Mouse (Mus musculus): ENCODE results near the gene Dact3. TPM values are rescaled to one million over a fixed set of nuclear protein-coding genes. Genes with fewer than 3 reads are reported as not detected.

Dact3 gene
- polyA plus RNA-seq (2014; fragmentation: Nextera tagmentation; extraction: Ambion mirVana), result 9.5 and 10.6 TPM in 2 replicates

- H3K4me1 ChIP-seq (ENCODE audit: control insufficient read depth, insufficient read depth, low read length), result peaks cover 14% of the 10 kb centered on the region
- ATAC-seq (replicated peaks; ENCODE audit: insufficient number of reproducible peaks, low FRiP score, low TSS enrichment), result no peak
Observed at GRCm38 (mm10) chr7:16875310-16875325, at the start of gene Dact3. Dact3 (plus strand) TSS chr7:16875317.

GRCm38 (mm10) chr7:16825785-16826184, 49.3 kb upstream of the Dact3 start:
- no peak for ATAC-seq (replicated peaks; ENCODE audit: insufficient number of reproducible peaks, low FRiP score, low TSS enrichment)
- Histone ChIP-seq H3K9ac (ENCODE audit: low read depth, low read length) (no peak overlapping the region), H3K36me3 (ENCODE audit: control insufficient read depth, insufficient read depth, low read length) (peaks cover 34% of the 10 kb centered on the region), H3K4me2 (no peak overlapping the region), H3K4me3 (ENCODE audit: low read depth, low read length) (no peak overlapping the region), H3K27me3 (ENCODE audit: control insufficient read depth, insufficient read depth, low read length) (no peaks in the 10 kb centered on the region), H3K4me1 (ENCODE audit: control insufficient read depth, insufficient read depth, low read length) (peaks cover 35% of the 10 kb centered on the region), H3K27ac (ENCODE audit: low read depth, low read length) (no peak overlapping the region), H3K9me3 (replicated peaks; ENCODE audit: control insufficient read depth, low read length) (no peaks in the 10 kb centered on the region)
- 83% methylated on average over 10 of the region's 10 CpGs for WGBS (ENCODE audit: insufficient replicate concordance)

More at GRCm38 (mm10) chr7:16875310-16875325, at the start of gene Dact3:
- peak within 1 kb of the TSS; percentile 90 for H3K9ac ChIP-seq (ENCODE audit: low read depth, low read length)
- H3K4me2 ChIP-seq, result peak within 1 kb of the TSS; percentile 66
- WGBS (ENCODE audit: insufficient replicate concordance), result 0% methylated on average over 1 of the region's 1 CpGs
- H3K36me3 ChIP-seq (ENCODE audit: control insufficient read depth, insufficient read depth, low read length), result peaks cover 2% of the 10 kb centered on the region; the same call in 1 of the 2 replicates
- H3K27me3 ChIP-seq (ENCODE audit: control insufficient read depth, insufficient read depth, low read length), result no peaks in the 10 kb centered on the region
- peak within 1 kb of the TSS; percentile 82 for H3K4me3 ChIP-seq (ENCODE audit: low read depth, low read length)
- no peaks in the 10 kb centered on the region for H3K9me3 ChIP-seq (replicated peaks; ENCODE audit: control insufficient read depth, low read length)
- peak within 1 kb of the TSS; percentile 89 for H3K27ac ChIP-seq (ENCODE audit: low read depth, low read length)

GRCm38 (mm10) chr7:16826571-16826970, 48.5 kb upstream of the Dact3 start:
- Histone ChIP-seq H3K4me1 (ENCODE audit: control insufficient read depth, insufficient read depth, low read length) (peaks cover 27% of the 10 kb centered on the region), H3K4me2 (no peak overlapping the region), H3K4me3 (ENCODE audit: low read depth, low read length) (no peak overlapping the region), H3K27me3 (ENCODE audit: control insufficient read depth, insufficient read depth, low read length) (no peaks in the 10 kb centered on the region), H3K36me3 (ENCODE audit: control insufficient read depth, insufficient read depth, low read length) (peaks cover 38% of the 10 kb centered on the region), H3K27ac (ENCODE audit: low read depth, low read length) (no peak overlapping the region), H3K9me3 (replicated peaks; ENCODE audit: control insufficient read depth, low read length) (no peaks in the 10 kb centered on the region), H3K9ac (ENCODE audit: low read depth, low read length) (no peak overlapping the region)
- WGBS (ENCODE audit: insufficient replicate concordance), result 66% methylated on average over 5 of the region's 5 CpGs
- ATAC-seq (replicated peaks; ENCODE audit: insufficient number of reproducible peaks, low FRiP score, low TSS enrichment), result no peak

- no peak for ATAC-seq (replicated peaks; ENCODE audit: insufficient number of reproducible peaks, low FRiP score, low TSS enrichment)
- peaks cover 22% of the 10 kb centered on the region for H3K4me1 ChIP-seq (ENCODE audit: control insufficient read depth, insufficient read depth, low read length)
- H3K4me2 ChIP-seq, result no peak overlapping the region
- WGBS (ENCODE audit: insufficient replicate concordance), result 74% methylated on average over 4 of the region's 4 CpGs
- no peak overlapping the region for H3K4me3 ChIP-seq (ENCODE audit: low read depth, low read length)
- no peaks in the 10 kb centered on the region for H3K9me3 ChIP-seq (replicated peaks; ENCODE audit: control insufficient read depth, low read length)
- 0 out of 2 replicates have a peak overlapping the region, but pooled peaks have one; percentile 22 for H3K9ac ChIP-seq (ENCODE audit: low read depth, low read length)
- H3K27me3 ChIP-seq (ENCODE audit: control insufficient read depth, insufficient read depth, low read length), result no peaks in the 10 kb centered on the region
- peaks cover 41% of the 10 kb centered on the region for H3K36me3 ChIP-seq (ENCODE audit: control insufficient read depth, insufficient read depth, low read length)
- H3K27ac ChIP-seq (ENCODE audit: low read depth, low read length), result no peak overlapping the region
Observed at GRCm38 (mm10) chr7:16827274-16827673, 47.8 kb upstream of the Dact3 start.

GRCm38 (mm10) chr7:16830449-16830848, 44.7 kb upstream of the Dact3 start:
- 83% methylated on average over 9 of the region's 9 CpGs for WGBS (ENCODE audit: insufficient replicate concordance)

GRCm38 (mm10) chr7:16837916-16838803, 37.0 kb upstream of the Dact3 start:
- no peak overlapping the region for H3K27ac ChIP-seq (ENCODE audit: low read depth, low read length)
- H3K4me3 ChIP-seq (ENCODE audit: low read depth, low read length), result no peak overlapping the region
- no peaks in the 10 kb centered on the region; the same call in 1 of the 2 replicates for H3K4me1 ChIP-seq (ENCODE audit: control insufficient read depth, insufficient read depth, low read length)
- H3K9ac ChIP-seq (ENCODE audit: low read depth, low read length), result no peak overlapping the region
- 92% methylated on average over 18 of the region's 18 CpGs for WGBS (ENCODE audit: insufficient replicate concordance)
- H3K9me3 ChIP-seq (replicated peaks; ENCODE audit: control insufficient read depth, low read length), result no peaks in the 10 kb centered on the region
- no peaks in the 10 kb centered on the region for H3K27me3 ChIP-seq (ENCODE audit: control insufficient read depth, insufficient read depth, low read length)
- H3K36me3 ChIP-seq (ENCODE audit: control insufficient read depth, insufficient read depth, low read length), result peaks cover 53% of the 10 kb centered on the region
- no peak for ATAC-seq (replicated peaks; ENCODE audit: insufficient number of reproducible peaks, low FRiP score, low TSS enrichment)
- no peak overlapping the region for H3K4me2 ChIP-seq

More at GRCm38 (mm10) chr7:16830449-16830848, 44.7 kb upstream of the Dact3 start:
- Histone ChIP-seq H3K4me3 (ENCODE audit: low read depth, low read length) (no peak overlapping the region), H3K9ac (ENCODE audit: low read depth, low read length) (no peak overlapping the region), H3K9me3 (replicated peaks; ENCODE audit: control insufficient read depth, low read length) (no peaks in the 10 kb centered on the region), H3K4me1 (ENCODE audit: control insufficient read depth, insufficient read depth, low read length) (peaks cover 6% of the 10 kb centered on the region), H3K36me3 (ENCODE audit: control insufficient read depth, insufficient read depth, low read length) (peaks cover 56% of the 10 kb centered on the region), H3K27me3 (ENCODE audit: control insufficient read depth, insufficient read depth, low read length) (no peaks in the 10 kb centered on the region), H3K4me2 (no peak overlapping the region), H3K27ac (ENCODE audit: low read depth, low read length) (no peak overlapping the region)
- no peak for ATAC-seq (replicated peaks; ENCODE audit: insufficient number of reproducible peaks, low FRiP score, low TSS enrichment)

GRCm38 (mm10) chr7:16838804-16839426, 36.2 kb upstream of the Dact3 start:
- Histone ChIP-seq H3K9ac (ENCODE audit: low read depth, low read length) (0 out of 2 replicates have a peak overlapping the region, but pooled peaks have one; percentile 7), H3K27me3 (ENCODE audit: control insufficient read depth, insufficient read depth, low read length) (no peaks in the 10 kb centered on the region), H3K4me3 (ENCODE audit: low read depth, low read length) (no peak overlapping the region), H3K9me3 (replicated peaks; ENCODE audit: control insufficient read depth, low read length) (no peaks in the 10 kb centered on the region), H3K36me3 (ENCODE audit: control insufficient read depth, insufficient read depth, low read length) (peaks cover 46% of the 10 kb centered on the region), H3K4me2 (no peak overlapping the region), H3K27ac (ENCODE audit: low read depth, low read length) (no peak overlapping the region), H3K4me1 (ENCODE audit: control insufficient read depth, insufficient read depth, low read length) (peaks cover 1% of the 10 kb centered on the region)
- ATAC-seq (replicated peaks; ENCODE audit: insufficient number of reproducible peaks, low FRiP score, low TSS enrichment), result no peak
- WGBS (ENCODE audit: insufficient replicate concordance), result 79% methylated on average over 6 of the region's 6 CpGs

- Histone ChIP-seq H3K9ac (ENCODE audit: low read depth, low read length) (no peak overlapping the region), H3K4me3 (ENCODE audit: low read depth, low read length) (no peak overlapping the region), H3K9me3 (replicated peaks; ENCODE audit: control insufficient read depth, low read length) (no peaks in the 10 kb centered on the region), H3K27me3 (ENCODE audit: control insufficient read depth, insufficient read depth, low read length) (no peaks in the 10 kb centered on the region), H3K4me1 (ENCODE audit: control insufficient read depth, insufficient read depth, low read length) (peaks cover 7% of the 10 kb centered on the region), H3K27ac (ENCODE audit: low read depth, low read length) (no peak overlapping the region), H3K4me2 (no peak overlapping the region), H3K36me3 (ENCODE audit: control insufficient read depth, insufficient read depth, low read length) (peaks cover 41% of the 10 kb centered on the region)
- no peak for ATAC-seq (replicated peaks; ENCODE audit: insufficient number of reproducible peaks, low FRiP score, low TSS enrichment)
- 93% methylated on average over 12 of the region's 12 CpGs for WGBS (ENCODE audit: insufficient replicate concordance)
Observed at GRCm38 (mm10) chr7:16839427-16840108, 35.5 kb upstream of the Dact3 start.
